Mouse (Mus musculus): ENCODE results near the gene Slc22a1.
A peak's percentile ranks its signal among the peaks of the same experiment; 100 is the strongest.

Slc22a1 gene

GRCm38 (mm10) chr17:12675646-12676045, at the start of gene Slc22a1:
Slc22a1 (minus strand) TSS chr17:12675829.
- DNase-seq (ENCODE audit: low spot score in 2 of 2) = no peak

GRCm38 (mm10) chr17:12724767-12725744, 49.4 kb upstream of the Slc22a1 start:
- no peak for DNase-seq (ENCODE audit: low spot score in 2 of 2)

GRCm38 (mm10) chr17:12723986-12724766, 48.5 kb upstream of the Slc22a1 start:
- DNase-seq (ENCODE audit: low spot score in 2 of 2) = no peak

GRCm38 (mm10) chr17:12722622-12723021, 47.0 kb upstream of the Slc22a1 start:
- DNase-seq (ENCODE audit: low spot score in 2 of 2) = no peak

- DNase-seq (ENCODE audit: low spot score in 2 of 2) = no peak
These were observed 45.7 kb upstream of the Slc22a1 start for GRCm38 (mm10) chr17:12721118-12721886.

- DNase-seq (ENCODE audit: low spot score in 2 of 2) = no peak
These were observed 42.6 kb upstream of the Slc22a1 start for GRCm38 (mm10) chr17:12718251-12718650.

- no peak for DNase-seq (ENCODE audit: low spot score in 2 of 2)
These were observed 41.8 kb upstream of the Slc22a1 start for GRCm38 (mm10) chr17:12717445-12717844.

GRCm38 (mm10) chr17:12715032-12715431, 39.4 kb upstream of the Slc22a1 start:
- DNase-seq (ENCODE audit: low spot score in 2 of 2) = no peak

GRCm38 (mm10) chr17:12714080-12714561, 38.5 kb upstream of the Slc22a1 start:
- DNase-seq (ENCODE audit: low spot score in 2 of 2) = no peak

GRCm38 (mm10) chr17:12712993-12713392, 37.4 kb upstream of the Slc22a1 start:
- DNase-seq (ENCODE audit: low spot score in 2 of 2) = no peak

GRCm38 (mm10) chr17:12712191-12712590, 36.6 kb upstream of the Slc22a1 start:
- no peak for DNase-seq (ENCODE audit: low spot score in 2 of 2)

- DNase-seq (ENCODE audit: low spot score in 2 of 2) = no peak
These were observed 35.3 kb upstream of the Slc22a1 start for GRCm38 (mm10) chr17:12710976-12711375.

GRCm38 (mm10) chr17:12710050-12710780, 34.6 kb upstream of the Slc22a1 start:
- no peak for DNase-seq (ENCODE audit: low spot score in 2 of 2)

- DNase-seq (ENCODE audit: low spot score in 2 of 2) = no peak
These were observed 32.8 kb upstream of the Slc22a1 start for GRCm38 (mm10) chr17:12708398-12708797.

GRCm38 (mm10) chr17:12706590-12707049, 31.0 kb upstream of the Slc22a1 start:
- no peak for DNase-seq (ENCODE audit: low spot score in 2 of 2)

- no peak for DNase-seq (ENCODE audit: low spot score in 2 of 2)
These were observed 27.3 kb upstream of the Slc22a1 start for GRCm38 (mm10) chr17:12702901-12703300.

- DNase-seq (ENCODE audit: low spot score in 2 of 2) = no peak
These were observed 24.7 kb upstream of the Slc22a1 start for GRCm38 (mm10) chr17:12700373-12700772.

GRCm38 (mm10) chr17:12691899-12692298, 16.3 kb upstream of the Slc22a1 start:
- DNase-seq (ENCODE audit: low spot score in 2 of 2) = no peak

- DNase-seq (ENCODE audit: low spot score in 2 of 2) = peak in 1 of 2 experiments; percentile 54
These were observed 13.9 kb upstream of the Slc22a1 start for GRCm38 (mm10) chr17:12689537-12689936.

- peak in 1 of 2 experiments; percentile 24 for DNase-seq (ENCODE audit: low spot score in 2 of 2)
These were observed 12.9 kb upstream of the Slc22a1 start for GRCm38 (mm10) chr17:12688427-12689110.
